Mouse (Mus musculus): Measurements from ENCODE around the gene 0610010F05Rik.
"Not testable (repeated sequence)": the region's sequence is repeated elsewhere in the genome, so short reads cannot be mapped to it uniquely, and the experiment has no call there.

0610010F05Rik gene

DNA sequence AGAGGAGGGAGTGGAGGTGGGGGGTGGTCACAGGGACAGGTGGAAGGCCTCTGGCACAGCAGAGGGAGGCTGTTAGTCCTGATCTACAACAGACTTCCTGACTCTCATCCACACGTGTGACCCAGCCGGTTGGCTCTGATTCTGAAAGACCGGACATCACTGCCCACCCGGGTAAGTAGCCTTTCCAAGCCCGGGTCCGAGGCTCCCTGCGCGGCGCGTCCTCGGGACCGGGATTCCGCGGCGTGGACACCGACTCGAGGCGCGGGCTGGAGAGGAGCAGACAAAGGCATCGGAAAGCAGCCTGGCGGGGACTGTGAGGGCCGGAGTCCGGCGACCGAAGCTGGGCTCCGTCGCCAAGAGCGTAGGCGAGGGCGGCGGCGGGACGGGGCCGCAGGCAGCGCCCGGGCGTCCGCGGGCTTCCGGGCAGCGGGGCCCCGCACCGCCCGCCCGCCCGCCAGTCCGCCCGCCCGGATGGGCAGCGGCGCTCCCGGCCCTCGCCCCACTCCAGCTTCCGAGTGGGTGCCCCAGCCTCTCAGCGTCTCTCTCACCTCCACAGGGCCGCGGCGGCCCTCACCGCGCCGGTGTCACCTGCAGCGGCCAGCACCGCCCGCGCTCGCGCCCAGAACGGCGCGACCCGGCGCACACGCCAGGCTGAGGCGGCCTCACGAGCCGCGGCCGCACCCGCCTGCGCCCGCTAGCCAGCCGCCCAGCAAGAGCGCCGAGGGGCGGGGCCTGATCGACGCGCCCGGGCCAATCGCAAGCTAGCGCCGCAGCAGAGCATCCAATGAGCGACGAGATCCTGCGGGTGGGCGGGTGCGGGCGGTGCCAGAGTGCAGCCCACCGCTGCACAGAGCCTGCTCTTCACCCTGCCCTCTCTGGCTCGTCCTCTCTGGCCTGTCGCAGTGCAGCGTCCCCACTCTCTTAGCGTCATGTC lies at the start of gene 0610010F05Rik:
Gene 0610010F05Rik, minus strand, starts transcription at position 695 of the 934 bp plus-strand sequence.
- DNase-seq (ENCODE audit: low read depth, low spot score), result peak; percentile 88

DNA sequence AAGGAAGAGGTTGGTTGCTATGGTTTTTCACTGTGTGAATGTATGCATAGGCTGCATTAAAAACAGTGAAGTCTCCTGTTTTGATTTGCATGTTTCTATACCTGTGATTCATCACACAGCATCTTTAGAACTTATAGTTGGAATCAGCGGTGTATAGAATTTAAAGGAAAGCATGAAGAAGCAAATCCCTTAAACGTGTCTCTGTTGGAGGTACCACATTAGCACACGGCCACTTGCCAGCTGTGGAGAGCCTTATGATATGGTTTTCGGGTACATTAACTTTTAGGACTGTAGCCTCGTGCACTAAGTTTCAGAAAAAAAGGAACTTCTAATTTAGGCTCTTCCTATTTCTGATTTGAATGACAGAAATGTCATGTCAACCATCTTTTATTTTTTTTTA lies 49.1 kb upstream of the 0610010F05Rik start:
- DNase-seq (ENCODE audit: low read depth, low spot score), result no peak

DNA sequence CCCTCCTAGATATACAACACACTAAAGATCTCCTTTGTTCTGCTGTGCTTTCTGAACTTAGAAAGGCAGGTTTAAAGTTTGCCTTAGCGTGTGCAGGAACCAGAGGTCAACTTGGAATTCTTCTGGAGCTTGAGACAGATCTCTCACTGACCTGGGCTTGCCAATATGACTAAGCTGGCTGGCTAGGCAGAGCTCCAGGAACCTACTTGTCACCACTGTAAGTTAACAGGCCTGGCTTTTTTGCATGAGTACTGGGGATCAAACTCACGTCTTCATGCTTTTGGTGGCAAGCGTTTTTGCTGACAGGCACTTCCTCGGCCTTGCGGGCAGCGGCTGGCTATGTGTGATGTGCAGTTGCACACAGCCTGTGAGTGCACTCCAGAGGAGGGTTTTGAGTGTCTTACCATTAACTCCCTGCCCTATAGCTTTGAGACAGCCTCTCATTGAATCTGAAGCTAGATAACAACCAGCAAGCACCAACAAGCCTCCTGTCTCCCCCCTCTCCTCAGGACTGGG lies 47.1 kb upstream of the 0610010F05Rik start:
- DNase-seq (ENCODE audit: low read depth, low spot score), result no peak

DNA sequence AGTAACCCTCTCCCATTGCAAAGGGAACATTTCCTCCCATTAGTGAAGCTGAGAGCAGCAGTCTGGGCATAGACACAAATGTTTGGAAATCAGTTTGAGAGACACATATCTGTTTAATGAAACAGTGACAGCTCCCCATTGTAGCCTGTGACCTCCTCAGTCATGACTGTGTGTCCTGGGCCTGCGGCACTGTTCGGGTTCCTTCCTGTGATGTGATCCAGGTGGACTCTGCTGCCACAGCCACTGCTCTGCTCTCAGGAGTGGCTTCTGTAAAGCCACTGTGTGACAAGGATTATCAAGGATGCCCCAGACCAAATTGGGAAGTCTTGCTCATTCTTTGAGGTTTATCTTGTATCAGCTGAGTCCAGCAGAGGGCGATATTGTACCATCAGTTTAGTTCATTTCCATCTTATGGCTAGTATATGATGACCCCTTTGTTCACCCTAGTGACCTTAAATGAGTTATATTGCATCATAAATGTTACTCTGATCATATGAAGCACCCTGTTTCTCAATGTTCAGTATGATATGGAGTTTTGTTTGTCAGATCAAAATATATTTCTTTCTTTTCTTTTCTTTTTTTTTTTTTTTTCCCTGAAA lies 45.7 kb upstream of the 0610010F05Rik start:
- peak; percentile 35 for DNase-seq (ENCODE audit: low read depth, low spot score)

DNA sequence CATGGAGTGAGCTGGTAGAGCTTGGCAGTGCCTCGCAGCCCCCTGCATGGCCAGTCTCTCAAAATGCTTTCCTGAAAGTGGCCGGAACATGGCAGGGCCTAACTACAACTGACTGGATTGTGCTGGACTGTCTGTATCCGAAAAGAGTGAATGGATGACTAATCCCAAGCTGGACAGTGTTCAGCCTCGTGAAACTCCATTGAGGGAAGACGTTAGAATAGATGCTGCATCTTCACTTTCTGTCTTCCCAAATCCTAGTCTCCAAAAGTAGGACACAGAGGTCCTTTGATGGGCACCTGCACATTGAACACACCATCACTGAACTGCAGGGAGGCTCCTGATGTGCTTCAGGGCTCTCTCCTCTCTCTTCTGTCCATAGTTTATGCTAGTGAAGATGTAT lies 42.7 kb upstream of the 0610010F05Rik start:
- no peak for DNase-seq (ENCODE audit: low read depth, low spot score)

DNA sequence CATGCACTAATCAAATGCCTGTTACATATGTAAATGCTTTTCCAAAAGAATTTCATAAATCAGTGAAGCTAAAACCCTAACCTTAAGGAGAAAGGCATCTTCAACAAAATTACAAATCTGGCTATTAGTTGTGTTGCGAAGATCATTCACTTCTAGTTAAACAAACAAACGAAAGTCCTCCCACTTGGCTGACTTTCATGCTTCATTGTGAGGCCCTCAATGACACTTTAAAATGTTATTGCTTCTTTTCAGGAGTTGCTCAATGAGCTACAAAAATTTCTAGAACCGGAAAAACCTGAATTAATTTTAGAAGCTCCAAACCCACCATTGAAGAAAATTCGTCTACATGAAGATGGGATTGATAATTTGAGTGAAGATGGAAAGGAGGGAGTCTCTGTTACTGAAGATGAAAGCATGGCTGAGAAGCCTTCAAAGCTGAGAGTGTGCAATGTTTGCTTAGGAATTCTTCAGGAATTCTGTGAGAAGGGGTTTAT lies 38.9 kb upstream of the 0610010F05Rik start:
- no peak for DNase-seq (ENCODE audit: low read depth, low spot score)

DNA sequence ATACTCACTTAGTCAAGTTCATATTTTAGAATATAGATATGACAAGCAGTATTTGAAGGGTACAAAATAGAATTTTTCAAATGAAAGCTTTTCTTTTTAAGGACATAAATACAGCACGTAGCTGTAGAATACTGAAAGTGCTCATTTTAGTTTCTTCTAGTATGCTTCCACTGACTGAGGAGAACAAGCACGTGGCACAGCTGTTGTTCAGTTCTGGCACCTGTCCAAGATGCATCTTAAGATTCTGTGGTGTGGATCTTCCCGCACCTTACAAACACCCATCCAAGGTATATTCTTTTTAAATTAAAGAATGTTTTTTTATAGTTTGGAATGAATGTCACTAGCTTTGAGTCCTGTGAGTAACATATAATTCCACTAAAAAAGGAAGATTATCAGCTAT lies 33.7 kb upstream of the 0610010F05Rik start:
- DNase-seq (ENCODE audit: low read depth, low spot score), result no peak

DNA sequence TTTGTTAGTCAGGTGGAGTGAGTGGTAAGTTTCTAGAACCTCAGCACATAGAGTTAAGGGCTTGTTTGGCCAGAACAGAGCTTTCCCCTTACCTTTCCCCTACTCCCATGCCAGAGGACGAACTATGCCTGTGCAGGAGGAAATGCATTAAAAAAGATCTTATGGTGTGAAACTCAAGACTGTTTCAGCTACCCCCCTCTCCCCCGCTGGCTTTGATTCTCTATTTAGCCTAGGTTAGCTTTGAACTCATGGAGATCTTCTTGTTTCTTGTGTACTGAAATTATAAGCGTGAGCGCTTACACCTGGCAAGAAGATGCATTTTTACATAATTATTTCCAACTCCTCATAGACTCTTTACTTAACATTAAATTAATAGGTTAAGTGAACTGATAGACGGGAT lies 33.1 kb upstream of the 0610010F05Rik start:
- DNase-seq (ENCODE audit: low read depth, low spot score), result peak; percentile 19

DNA sequence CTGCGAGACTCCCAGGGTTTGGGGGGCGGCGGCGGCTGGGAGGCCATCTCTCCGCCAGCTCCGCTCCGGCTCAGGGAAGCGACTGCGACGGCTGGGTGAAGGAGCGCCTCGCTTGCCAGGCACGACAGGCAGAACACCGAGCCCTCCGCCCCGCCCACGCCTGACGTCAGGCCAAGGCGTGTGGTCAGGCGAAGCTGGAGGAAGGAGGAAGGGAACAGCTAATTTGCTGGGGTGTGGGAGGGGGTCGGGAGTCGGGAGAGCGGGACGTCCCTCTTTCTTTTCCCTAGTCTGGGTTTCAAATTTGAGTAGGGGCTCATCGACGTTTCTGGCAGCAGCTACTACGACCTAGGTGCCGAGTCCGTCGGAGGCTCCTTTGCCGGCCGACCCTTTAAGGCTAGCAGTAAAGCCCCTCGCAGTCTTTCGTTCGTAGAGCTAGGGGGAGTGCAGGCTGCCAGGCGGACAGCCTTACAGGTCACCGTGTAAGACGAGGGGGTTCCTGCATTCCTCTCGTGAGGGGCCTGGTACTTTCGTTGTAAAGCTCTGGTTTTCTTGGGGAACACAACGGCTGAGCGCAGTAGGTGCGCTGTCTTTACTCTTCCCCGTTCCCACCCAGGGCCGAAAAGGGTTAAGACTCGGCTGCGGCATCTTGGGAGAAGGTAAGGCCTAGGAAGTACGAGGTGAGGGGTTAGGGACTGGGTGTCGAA lies 32.5 kb upstream of the 0610010F05Rik start, which contains the start of gene Pex13:
Gene Pex13, minus strand, starts transcription at position 162 of the 704 bp plus-strand sequence.
- peak; percentile 83 for DNase-seq (ENCODE audit: low read depth, low spot score)

DNA sequence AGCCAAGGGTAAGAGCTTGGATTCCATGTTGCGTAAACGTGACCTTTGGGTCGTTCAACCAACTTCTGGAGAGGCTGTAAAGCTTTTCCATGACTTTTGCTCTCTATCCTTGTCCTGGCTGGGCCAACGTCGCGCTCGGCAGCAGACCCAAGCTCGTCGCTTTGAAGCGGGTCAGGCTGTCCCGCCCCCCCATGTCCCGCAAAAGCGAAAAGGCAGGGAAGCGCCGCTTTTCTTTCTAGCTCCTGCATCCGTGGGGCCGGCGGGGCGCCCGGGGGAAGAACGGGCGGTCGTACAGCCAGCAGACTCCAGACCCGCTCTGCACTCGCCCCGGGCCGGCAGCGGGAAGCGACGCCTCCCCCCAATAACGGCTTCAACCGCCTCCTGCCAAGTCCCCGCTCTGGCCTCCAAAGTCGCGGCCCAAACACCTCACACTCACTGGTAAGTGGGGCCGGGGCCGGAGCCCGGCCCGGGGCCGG lies 31.9 kb upstream of the 0610010F05Rik start, which contains the start of gene Pus10:
Gene Pus10, plus strand, starts transcription at position 364 of the 476 bp plus-strand sequence.
- no peak for DNase-seq (ENCODE audit: low read depth, low spot score)

DNA sequence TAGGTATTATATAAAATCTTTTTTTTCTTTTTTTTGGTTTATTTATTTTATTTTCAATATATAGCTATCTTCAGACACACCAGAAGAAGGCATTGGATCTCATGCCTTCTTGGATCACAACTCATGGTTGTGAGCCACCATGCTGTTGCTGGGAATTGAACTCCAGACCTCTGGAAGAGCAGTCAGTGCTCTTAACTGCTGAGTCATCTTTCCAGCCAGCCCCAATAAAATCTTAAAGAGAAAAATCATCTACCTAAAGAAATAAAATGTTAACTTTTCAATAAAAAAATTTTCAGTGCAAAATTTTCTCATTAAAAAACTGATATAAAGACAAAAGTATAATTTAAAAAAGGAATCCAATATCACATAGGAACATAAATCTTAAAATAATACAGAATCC lies 30.8 kb upstream of the 0610010F05Rik start:
- no peak for DNase-seq (ENCODE audit: low read depth, low spot score)

DNA sequence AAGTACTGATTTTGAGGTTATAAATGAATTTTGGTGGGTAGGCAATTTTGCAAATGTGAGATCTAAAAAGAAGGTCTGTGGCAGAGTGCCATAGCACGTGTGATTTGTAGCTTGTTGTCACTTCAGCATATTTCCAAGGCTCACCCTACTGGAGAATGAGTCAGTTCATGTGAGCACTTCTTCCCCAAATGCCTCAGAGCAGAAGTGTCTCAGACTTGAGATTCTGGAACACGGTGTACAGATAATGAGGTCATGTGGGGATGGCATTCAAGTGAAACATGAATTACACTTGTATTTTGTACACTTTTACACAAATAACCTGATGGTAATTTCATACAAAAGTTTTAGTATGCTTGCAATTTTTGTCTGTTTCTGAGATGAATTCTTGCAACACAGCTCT lies 24.4 kb upstream of the 0610010F05Rik start:
- DNase-seq (ENCODE audit: low read depth, low spot score), result peak; percentile 24

DNA sequence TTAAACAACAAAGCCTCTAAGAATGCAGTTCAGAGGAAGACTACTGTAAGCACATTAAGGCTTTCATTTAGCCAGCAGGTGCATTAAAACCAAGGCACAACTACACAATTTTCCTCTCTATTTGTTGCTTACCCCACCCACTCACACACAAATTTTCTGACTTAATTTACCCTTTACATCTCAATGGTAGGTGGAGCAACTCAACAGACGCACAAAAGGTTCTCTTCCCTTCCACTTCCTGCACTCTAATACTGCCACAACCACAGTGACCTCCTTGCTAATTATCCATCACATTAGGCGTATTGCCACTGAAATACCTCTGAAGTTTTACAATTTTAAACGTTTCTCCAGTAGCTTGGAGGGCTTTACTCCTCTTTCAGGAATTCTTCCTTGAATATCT lies 20.2 kb upstream of the 0610010F05Rik start:
- DNase-seq (ENCODE audit: low read depth, low spot score), result no peak

DNA sequence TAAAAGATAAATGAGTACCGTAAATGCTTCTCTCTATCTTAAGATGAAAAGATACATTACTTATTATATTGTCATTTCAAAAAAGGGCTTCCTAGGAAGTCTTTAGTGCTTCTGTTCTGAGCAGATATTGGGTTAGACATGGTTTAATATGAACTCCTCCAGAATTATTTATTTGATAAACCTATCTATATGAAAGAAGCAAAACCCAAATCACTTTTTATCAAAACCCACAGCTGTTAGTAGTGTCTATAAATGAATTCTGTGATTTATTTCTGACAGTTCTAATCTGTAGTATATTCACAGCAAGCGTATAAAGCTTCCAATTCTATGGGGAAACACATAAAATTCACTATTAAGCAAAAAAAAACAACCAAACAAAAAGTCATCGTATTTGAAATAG lies 14.4 kb upstream of the 0610010F05Rik start:
- DNase-seq (ENCODE audit: low read depth, low spot score), result no peak

DNA sequence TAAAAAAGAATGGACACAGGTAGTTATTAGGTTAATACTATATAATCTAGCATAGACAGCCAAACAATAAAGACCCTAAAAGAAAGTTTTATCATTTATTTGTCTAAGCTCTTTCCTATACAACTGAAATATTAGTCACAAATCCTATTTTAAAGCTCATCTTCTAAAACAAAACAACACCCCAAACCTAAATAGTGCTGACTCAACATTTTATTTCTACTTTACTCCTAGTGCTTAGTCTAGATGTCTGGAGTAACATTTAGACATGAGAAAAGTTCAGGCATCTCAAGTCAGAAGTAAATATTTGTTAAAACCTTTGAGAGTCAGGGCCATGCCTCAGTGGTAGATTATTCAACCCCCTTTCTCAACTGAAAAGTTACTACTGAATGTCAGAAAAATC lies 14.0 kb upstream of the 0610010F05Rik start:
- no peak for DNase-seq (ENCODE audit: low read depth, low spot score)

DNA sequence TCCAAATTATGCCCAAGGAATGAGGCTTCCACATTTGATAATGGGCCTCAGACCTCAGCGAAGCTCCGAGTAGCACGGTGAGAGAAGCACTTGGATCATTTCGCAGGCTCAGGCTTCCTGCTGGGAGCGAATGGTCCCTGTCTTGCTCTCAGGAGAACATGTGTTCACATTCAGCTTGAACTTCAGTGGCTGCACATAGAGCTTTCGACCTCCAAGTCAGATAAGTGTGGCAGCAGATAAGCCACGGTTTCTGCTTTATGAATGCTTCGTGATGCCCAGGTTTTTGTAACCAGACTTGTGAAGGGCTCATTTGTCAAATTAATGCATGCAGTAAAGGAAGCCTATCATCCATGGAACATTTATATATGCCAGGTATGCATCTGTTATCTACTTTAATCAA lies 1.1 kb upstream of the 0610010F05Rik start:
- no peak for DNase-seq (ENCODE audit: low read depth, low spot score)

DNA sequence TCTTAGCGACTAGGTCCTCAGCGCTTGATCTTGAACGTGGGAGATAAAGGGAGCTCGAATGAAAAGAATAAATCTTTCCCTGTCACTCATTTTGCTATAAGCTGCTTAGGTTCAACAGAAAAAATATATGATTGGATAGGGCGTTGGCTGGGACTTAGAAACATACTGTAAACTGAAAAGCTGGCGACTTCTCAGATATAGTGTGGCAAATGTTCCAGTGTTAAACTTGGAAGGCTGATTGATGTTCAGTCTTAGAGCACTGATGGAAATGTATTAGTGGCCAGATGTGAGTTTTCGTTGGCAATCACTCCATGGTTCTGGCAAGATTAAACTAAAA lies 408 bp upstream of the 0610010F05Rik start:
- DNase-seq (ENCODE audit: low read depth, low spot score), result no peak

DNA sequence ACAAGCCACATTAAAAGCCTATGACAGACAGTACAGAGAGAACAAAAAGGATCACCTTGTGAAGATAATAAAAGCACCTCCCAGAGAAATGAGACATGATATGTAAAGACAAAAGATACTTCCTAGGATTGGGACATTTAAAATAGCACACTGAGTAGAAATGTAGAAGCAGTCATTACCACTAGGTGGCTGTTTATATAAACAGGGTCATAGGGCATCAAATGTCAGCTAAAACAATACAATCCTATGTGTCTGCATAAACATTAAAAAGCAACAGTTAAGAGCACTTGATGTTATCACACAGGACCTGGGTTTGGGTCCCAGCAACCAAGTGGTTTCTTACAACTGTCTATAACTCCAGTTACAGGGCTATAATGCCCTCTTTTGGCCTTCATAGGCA lies 2.8 kb downstream of the 0610010F05Rik start:
- no peak for DNase-seq (ENCODE audit: low read depth, low spot score)

DNA sequence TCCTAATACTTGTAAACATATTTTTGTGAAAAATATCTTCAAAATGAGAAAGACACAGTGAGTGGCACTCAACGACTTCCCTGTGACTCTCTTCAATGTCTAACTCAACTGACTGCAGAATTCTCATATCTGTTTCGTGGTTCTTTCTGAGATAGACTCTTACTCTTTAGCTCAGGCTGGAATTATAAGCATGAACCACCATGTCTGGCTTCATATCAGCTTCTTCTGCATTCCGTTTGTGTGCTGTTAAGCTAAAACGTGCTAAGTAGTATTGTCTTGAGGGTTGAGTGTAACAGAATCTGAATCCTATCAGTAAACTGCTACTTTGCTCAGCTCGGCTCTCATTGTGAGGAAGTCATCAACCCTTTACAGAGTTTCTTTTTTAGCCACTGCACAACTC lies 14.4 kb downstream of the 0610010F05Rik start:
- no peak for DNase-seq (ENCODE audit: low read depth, low spot score)

DNA sequence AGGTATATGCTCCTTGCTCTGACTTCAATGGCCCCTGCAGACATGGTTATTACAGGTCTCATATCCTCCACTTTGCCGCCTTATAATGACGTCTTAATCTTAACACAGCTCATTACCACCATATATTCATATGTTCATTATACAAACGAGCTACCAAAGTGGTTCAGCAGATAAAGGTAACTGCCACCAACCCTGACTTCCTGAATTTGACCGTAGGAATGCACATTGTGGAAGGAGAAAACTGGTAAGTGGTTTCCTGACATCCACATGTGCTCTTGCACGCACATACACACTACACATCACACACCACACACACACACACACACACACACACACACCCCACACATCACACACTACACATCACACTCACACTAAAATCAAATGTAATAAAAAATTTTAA lies 18.9 kb downstream of the 0610010F05Rik start:
- DNase-seq (ENCODE audit: low read depth, low spot score), result no peak

DNA sequence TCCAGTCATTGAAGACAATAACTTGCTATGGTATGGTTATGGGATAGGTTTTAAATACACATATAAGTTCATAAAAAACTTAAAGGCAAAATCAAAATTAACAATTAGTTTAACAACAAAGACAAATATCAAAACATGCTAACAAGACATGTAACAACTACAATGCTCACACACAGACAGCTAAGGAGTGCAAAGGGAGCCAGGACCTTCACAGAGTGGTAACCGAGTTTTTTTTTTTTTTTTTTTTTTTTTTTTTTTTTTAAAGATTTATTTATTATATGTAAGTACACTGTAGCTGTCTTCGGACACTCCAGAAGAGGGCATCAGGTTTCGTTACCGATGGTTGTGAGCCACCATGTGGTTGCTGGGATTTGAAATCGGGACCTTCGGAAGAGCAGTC lies 26.1 kb downstream of the 0610010F05Rik start:
- not testable (repeated sequence) for DNase-seq (ENCODE audit: low read depth, low spot score)

DNA sequence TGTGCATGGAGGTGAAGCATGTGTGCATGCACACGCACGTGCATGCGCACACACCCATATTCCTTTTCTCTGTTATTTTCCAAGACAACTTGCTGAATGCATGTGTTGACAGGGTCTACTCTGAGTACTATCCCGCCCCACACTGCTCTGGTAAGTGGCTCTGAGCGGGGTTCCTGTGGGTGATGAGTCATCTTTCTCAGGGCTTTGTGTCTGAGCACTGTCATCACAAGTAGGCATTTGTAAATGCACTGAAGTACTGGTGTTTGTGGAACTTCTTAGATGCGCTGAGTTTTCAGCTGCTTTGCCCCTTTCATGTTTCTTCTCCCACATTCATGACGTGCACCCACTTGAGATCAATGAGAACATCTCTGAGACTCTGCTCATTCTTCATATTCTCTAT lies 63.3 kb downstream of the 0610010F05Rik start:
- DNase-seq (ENCODE audit: low read depth, low spot score), result no peak
